Mouse (Mus musculus): ENCODE data around the gene Eif2b3. TPM values are rescaled to one million over a fixed set of nuclear protein-coding genes. Genes with fewer than 3 reads are reported as not detected.

Eif2b3 gene
- 20.3 and 20.8 TPM in 2 replicates for polyA plus RNA-seq (2015; fragmentation: Nextera tagmentation; extraction: Ambion mirVana)

DNA sequence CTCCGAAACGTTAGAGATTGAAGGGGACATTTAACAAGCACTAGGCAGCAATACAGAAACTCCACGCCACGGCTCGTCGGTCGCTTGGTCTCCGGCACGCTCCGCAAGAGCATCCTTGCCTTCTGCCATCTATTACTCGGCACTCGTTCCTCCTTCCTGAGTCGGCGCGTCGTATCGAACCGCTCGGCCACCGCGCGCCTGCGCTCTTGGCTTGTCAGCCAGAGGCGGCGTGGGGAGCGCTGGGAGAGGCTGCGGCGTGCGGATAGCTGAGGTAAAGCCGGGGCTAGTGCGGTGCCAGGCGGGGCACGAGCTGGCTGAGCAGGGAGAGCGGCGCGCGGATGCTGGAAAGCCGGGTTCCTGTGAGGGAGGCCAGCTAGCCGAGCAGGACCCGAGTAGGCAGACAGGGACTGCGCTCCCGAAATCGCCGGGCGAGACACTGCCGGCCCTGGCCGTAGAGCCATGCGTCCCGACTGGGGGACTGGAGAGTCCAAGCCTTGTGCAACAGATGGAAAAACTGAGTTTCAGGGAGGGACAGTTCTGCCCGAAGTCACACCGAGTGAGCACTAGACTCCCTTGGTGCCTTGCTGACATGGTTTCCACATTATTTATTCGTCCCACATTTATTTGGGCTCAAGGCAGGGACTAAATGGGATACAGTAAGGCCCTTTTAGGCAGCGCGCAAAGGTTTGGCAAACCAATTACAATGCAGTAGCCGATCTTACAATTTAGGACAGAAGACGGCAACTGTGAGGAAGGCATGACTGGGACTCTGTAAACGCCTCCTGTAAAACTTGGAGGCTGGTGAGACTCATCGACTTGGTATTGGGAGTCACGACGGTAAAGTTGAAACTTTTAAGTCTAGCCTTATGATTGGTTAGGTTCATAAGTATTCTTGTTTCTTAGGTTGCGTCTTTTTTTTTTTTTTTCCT lies at the start of gene Eif2b3:
TSS of gene Eif2b3 (plus strand) at position 197 of the 929 bp plus-strand sequence.
- Histone ChIP-seq H3K4me1 (ENCODE audit: control insufficient read depth, low read depth, low read length) (peaks cover 23% of the 10 kb centered on the region), H3K4me3 (ENCODE audit: low read depth, low read length) (peak within 1 kb of the TSS; percentile 85), H3K9me3 (replicated peaks; ENCODE audit: control insufficient read depth, low read length) (no peaks in the 10 kb centered on the region), H3K4me2 (ENCODE audit: low read depth, low read length) (peak within 1 kb of the TSS; percentile 89), H3K36me3 (ENCODE audit: control insufficient read depth, insufficient read depth) (peaks cover 3% of the 10 kb centered on the region; the same call in 1 of the 2 replicates), H3K27me3 (ENCODE audit: control insufficient read depth, insufficient read depth, low read depth, low read length) (no peaks in the 10 kb centered on the region), H3K9ac (ENCODE audit: low read depth, low read length) (peak within 1 kb of the TSS; percentile 87), H3K27ac (ENCODE audit: low read length) (peak within 1 kb of the TSS; percentile 72)
- under 1% methylated on average over 61 of the region's 61 CpGs for WGBS (ENCODE audit: insufficient replicate concordance)
- ATAC-seq (ENCODE audit: low read depth), result peak; percentile 98

DNA sequence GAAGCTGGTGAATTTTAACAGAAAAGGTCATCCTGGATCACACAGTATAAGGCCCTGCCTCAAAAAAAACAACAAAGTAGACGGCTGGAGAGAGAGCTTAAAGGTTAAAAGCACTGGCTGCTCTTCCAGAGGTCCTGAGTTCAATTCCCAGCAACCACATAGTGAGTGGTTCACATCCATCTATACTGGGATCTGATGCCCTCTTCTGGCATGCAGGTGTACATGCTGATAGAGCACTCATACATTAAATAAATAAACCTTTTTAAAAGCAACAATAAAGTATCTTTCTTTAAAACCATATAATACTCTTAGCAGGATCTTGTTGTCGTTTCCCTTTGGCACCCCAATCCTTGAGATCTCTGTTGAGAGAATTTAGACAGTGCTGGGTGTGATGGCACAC lies 42.7 kb upstream of the Eif2b3 start:
- H3K4me3 ChIP-seq (ENCODE audit: low read depth, low read length), result no peak overlapping the region
- ATAC-seq (ENCODE audit: low read depth), result no peak
- 31% methylated on average over 2 of the region's 2 CpGs for WGBS (ENCODE audit: insufficient replicate concordance)
- no peaks in the 10 kb centered on the region for H3K27me3 ChIP-seq (ENCODE audit: control insufficient read depth, insufficient read depth, low read depth, low read length)
- H3K4me1 ChIP-seq (ENCODE audit: control insufficient read depth, low read depth, low read length), result no peaks in the 10 kb centered on the region
- no peaks in the 10 kb centered on the region for H3K9me3 ChIP-seq (replicated peaks; ENCODE audit: control insufficient read depth, low read length)
- no peak overlapping the region for H3K9ac ChIP-seq (ENCODE audit: low read depth, low read length)
- no peak overlapping the region for H3K27ac ChIP-seq (ENCODE audit: low read length)
- no peak overlapping the region for H3K4me2 ChIP-seq (ENCODE audit: low read depth, low read length)
- H3K36me3 ChIP-seq (ENCODE audit: control insufficient read depth, insufficient read depth), result no peaks in the 10 kb centered on the region

DNA sequence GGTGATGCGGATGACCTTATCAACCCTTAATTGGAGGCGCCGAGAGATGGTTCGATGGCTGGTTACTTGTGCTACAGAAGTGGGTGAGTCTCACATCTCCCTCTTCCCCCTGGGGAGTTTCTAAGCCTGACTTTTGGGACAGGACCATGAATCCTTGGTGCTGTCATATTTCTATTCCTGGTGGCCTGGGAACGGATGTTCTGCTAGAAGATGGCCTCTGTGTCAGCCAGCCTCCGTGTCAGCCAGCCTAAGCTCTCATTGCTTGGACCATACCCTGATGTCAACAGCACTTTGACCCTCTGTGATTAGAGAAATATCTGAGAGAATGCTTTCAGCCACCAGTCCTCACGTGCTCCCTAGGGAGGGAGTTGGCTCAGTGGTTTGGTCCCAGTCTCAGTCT lies 33.5 kb upstream of the Eif2b3 start:
- no peak overlapping the region for H3K4me3 ChIP-seq (ENCODE audit: low read depth, low read length)
- no peaks in the 10 kb centered on the region for H3K27me3 ChIP-seq (ENCODE audit: control insufficient read depth, insufficient read depth, low read depth, low read length)
- no peak overlapping the region for H3K27ac ChIP-seq (ENCODE audit: low read length)
- H3K9ac ChIP-seq (ENCODE audit: low read depth, low read length), result no peak overlapping the region
- H3K9me3 ChIP-seq (replicated peaks; ENCODE audit: control insufficient read depth, low read length), result no peaks in the 10 kb centered on the region
- 84% methylated on average over 7 of the region's 7 CpGs for WGBS (ENCODE audit: insufficient replicate concordance)
- ATAC-seq (ENCODE audit: low read depth), result no peak
- H3K36me3 ChIP-seq (ENCODE audit: control insufficient read depth, insufficient read depth), result peaks cover 12% of the 10 kb centered on the region
- no peak overlapping the region for H3K4me2 ChIP-seq (ENCODE audit: low read depth, low read length)
- H3K4me1 ChIP-seq (ENCODE audit: control insufficient read depth, low read depth, low read length), result peaks cover 2% of the 10 kb centered on the region; the same call in 1 of the 2 replicates

DNA sequence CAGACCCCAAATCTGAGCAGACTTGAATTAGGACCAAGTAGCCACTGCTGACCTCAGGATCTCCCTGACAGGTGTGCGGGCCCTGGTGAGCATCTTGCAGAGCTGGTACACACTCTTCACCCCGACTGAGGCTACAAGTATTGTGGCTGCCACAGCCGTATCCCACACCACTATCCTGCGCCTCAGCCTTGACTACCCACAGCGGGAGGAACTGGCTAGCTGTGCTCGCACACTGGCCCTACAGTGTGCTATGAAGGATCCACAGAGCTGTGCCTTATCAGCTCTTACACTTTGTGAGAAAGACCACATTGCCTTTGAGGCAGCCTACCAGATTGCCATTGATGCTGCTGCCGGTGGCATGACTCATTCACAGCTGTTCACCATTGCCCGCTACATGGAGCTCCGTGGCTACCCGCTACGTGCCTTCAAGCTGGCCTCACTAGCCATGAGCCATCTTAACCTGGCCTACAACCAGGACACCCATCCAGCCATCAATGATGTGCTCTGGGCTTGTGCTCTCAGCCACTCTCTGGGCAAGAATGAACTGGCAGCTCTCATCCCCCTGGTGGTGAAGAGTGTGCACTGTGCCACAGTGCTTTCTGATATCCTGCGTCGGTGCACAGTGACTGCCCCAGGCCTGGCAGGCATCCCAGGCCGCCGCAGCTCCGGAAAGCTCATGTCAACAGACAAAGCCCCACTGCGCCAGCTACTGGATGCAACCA lies 32.6 kb upstream of the Eif2b3 start:
- Histone ChIP-seq H3K9ac (ENCODE audit: low read depth, low read length) (no peak overlapping the region), H3K4me1 (ENCODE audit: control insufficient read depth, low read depth, low read length) (peaks cover 7% of the 10 kb centered on the region)

DNA sequence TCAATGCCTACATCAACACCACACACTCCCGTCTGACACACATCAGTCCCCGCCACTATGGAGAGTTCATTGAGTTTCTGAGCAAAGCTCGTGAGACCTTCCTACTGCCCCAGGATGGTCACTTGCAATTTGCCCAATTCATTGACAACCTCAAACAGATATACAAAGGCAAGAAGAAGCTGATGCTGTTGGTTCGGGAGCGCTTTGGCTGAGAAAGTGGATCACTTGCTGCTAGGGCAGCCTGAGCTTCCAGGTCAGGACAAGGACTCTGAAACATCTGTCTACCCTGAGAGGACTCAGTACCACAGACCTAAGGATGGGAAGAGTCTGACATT lies 32.1 kb upstream of the Eif2b3 start:
- ATAC-seq (ENCODE audit: low read depth), result no peak
- H3K4me3 ChIP-seq (ENCODE audit: low read depth, low read length), result no peak overlapping the region
- H3K27ac ChIP-seq (ENCODE audit: low read length), result no peak overlapping the region
- H3K4me2 ChIP-seq (ENCODE audit: low read depth, low read length), result no peak overlapping the region
- H3K4me1 ChIP-seq (ENCODE audit: control insufficient read depth, low read depth, low read length), result peaks cover 10% of the 10 kb centered on the region
- H3K9ac ChIP-seq (ENCODE audit: low read depth, low read length), result no peak overlapping the region
- no peaks in the 10 kb centered on the region for H3K27me3 ChIP-seq (ENCODE audit: control insufficient read depth, insufficient read depth, low read depth, low read length)
- H3K9me3 ChIP-seq (replicated peaks; ENCODE audit: control insufficient read depth, low read length), result no peaks in the 10 kb centered on the region
- peaks cover 22% of the 10 kb centered on the region for H3K36me3 ChIP-seq (ENCODE audit: control insufficient read depth, insufficient read depth)
- WGBS (ENCODE audit: insufficient replicate concordance), result 69% methylated on average over 5 of the region's 5 CpGs

More for the DNA sequence above, 32.6 kb upstream of the Eif2b3 start:
- H3K27ac ChIP-seq (ENCODE audit: low read length), result no peak overlapping the region
- H3K4me3 ChIP-seq (ENCODE audit: low read depth, low read length), result no peak overlapping the region
- 55% methylated on average over 17 of the region's 17 CpGs for WGBS (ENCODE audit: insufficient replicate concordance)
- H3K27me3 ChIP-seq (ENCODE audit: control insufficient read depth, insufficient read depth, low read depth, low read length), result no peaks in the 10 kb centered on the region
- H3K4me2 ChIP-seq (ENCODE audit: low read depth, low read length), result no peak overlapping the region
- H3K36me3 ChIP-seq (ENCODE audit: control insufficient read depth, insufficient read depth), result peaks cover 20% of the 10 kb centered on the region
- no peaks in the 10 kb centered on the region for H3K9me3 ChIP-seq (replicated peaks; ENCODE audit: control insufficient read depth, low read length)
- peak; percentile 74 for ATAC-seq (ENCODE audit: low read depth)

DNA sequence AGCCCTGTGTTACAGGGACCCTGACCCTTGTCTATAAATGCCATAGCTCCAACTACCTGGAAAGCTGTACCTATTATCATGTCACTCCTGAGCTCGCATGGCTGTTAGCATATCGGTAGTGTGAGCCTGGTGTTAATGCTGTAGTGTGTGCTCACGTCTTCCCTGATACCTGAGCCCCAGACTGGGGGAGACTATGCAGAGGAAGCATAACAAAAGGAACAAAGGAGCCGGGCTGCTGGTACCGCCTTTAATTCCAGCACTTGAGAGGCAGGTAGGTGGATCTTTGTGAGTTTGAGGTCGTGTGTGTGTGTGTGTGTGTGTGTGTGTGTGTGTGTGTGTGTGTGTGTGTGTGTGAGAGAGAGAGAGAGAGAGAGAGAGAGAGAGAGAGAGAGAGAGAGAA lies 29.5 kb upstream of the Eif2b3 start:
- no peak for ATAC-seq (ENCODE audit: low read depth)
- H3K27me3 ChIP-seq (ENCODE audit: control insufficient read depth, insufficient read depth, low read depth, low read length), result no peaks in the 10 kb centered on the region
- peaks cover 21% of the 10 kb centered on the region for H3K4me1 ChIP-seq (ENCODE audit: control insufficient read depth, low read depth, low read length)
- H3K27ac ChIP-seq (ENCODE audit: low read length), result no peak overlapping the region
- no peak overlapping the region for H3K4me3 ChIP-seq (ENCODE audit: low read depth, low read length)
- no peak overlapping the region for H3K9ac ChIP-seq (ENCODE audit: low read depth, low read length)
- H3K36me3 ChIP-seq (ENCODE audit: control insufficient read depth, insufficient read depth), result peaks cover 31% of the 10 kb centered on the region
- 83% methylated on average over 6 of the region's 6 CpGs for WGBS (ENCODE audit: insufficient replicate concordance)
- no peaks in the 10 kb centered on the region for H3K9me3 ChIP-seq (replicated peaks; ENCODE audit: control insufficient read depth, low read length)
- no peak overlapping the region for H3K4me2 ChIP-seq (ENCODE audit: low read depth, low read length)

DNA sequence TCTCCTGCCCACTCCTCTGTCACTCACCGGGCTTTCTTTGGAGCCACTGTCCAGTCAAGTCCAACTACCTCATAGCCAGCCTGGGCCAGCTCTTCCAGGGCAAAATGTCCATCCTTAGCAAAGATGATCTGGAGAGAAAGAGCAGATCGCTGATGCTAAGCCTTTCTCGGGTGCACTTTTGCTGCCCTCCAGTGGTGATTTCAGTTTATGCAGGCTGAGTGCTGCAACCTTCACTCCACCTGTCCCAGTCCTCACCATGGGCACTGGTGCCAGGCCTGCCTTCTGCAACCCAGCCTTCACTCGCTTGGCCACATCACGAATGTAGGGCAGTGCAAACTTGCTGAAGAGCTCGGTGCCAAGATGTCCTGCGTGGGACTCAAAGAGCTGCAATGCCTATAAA lies 27.8 kb upstream of the Eif2b3 start:
- H3K4me2 ChIP-seq (ENCODE audit: low read depth, low read length), result peak overlapping the region; percentile 71
- no peak overlapping the region for H3K27ac ChIP-seq (ENCODE audit: low read length)
- no peaks in the 10 kb centered on the region for H3K9me3 ChIP-seq (replicated peaks; ENCODE audit: control insufficient read depth, low read length)
- peaks cover 31% of the 10 kb centered on the region for H3K36me3 ChIP-seq (ENCODE audit: control insufficient read depth, insufficient read depth)
- H3K4me3 ChIP-seq (ENCODE audit: low read depth, low read length), result peak overlapping the region; percentile 95
- peaks cover 31% of the 10 kb centered on the region for H3K4me1 ChIP-seq (ENCODE audit: control insufficient read depth, low read depth, low read length)
- H3K9ac ChIP-seq (ENCODE audit: low read depth, low read length), result peak overlapping the region; percentile 14; the same call in 1 of the 2 replicates
- WGBS (ENCODE audit: insufficient replicate concordance), result 13% methylated on average over 7 of the region's 7 CpGs
- no peak for ATAC-seq (ENCODE audit: low read depth)
- H3K27me3 ChIP-seq (ENCODE audit: control insufficient read depth, insufficient read depth, low read depth, low read length), result no peaks in the 10 kb centered on the region

DNA sequence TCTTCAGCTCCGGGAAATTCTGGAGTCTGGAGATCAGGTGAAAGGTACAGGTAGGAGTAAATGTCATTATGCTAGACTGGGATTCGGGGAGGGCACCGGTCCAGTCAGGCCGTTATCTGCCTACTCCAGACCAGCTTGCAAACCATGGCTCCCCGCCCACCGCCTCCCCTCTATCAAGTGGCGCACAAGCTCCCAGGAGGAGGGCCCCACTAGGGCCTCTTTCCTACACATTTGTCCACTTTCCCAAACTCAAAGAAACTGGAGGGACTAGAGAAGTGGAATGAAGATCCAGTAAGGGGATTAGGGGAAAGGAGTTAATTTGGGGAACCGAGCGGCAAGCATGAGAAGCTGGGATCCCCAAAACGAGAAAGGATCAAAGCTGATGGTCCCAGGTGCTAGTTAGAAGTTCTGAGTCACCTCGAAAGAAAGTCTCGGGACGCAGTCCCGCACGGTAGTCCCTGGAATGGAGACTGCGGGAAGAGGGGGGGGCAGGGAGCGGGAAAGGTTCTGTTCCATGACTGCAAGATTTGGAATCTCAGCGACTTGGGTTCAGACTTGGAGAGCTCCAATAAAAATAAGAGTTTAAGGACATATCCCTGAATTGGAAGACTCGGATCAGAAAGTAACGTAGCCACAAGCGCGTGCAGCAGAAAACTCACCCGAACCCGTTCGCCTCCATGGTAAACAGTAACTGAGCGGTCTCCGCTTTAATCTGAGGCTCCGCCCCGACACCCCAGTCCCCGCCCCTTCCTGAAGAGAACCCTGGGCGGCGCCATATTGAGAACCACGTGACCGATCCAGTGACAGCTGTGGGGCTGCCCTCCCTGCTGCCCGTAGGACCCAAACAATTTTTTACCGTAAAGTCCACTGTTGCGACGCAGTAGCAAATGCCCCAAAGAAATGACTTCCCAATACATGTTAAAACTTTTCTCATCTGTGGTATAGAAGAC lies 25.3 kb upstream of the Eif2b3 start, which contains the start of gene Urod:
TSS of gene Urod (minus strand) at position 742 of the 950 bp plus-strand sequence.
- Histone ChIP-seq H3K9ac (ENCODE audit: low read depth, low read length) (peak within 1 kb of the TSS; percentile 96), H3K4me1 (ENCODE audit: control insufficient read depth, low read depth, low read length) (peaks cover 33% of the 10 kb centered on the region), H3K4me2 (ENCODE audit: low read depth, low read length) (peak within 1 kb of the TSS; percentile 92), H3K27ac (ENCODE audit: low read length) (peak within 1 kb of the TSS; percentile 97), H3K36me3 (ENCODE audit: control insufficient read depth, insufficient read depth) (peaks cover 37% of the 10 kb centered on the region), H3K27me3 (ENCODE audit: control insufficient read depth, insufficient read depth, low read depth, low read length) (no peaks in the 10 kb centered on the region), H3K4me3 (ENCODE audit: low read depth, low read length) (peak within 1 kb of the TSS; percentile 95), H3K9me3 (replicated peaks; ENCODE audit: control insufficient read depth, low read length) (no peaks in the 10 kb centered on the region)
- peak; percentile 91 for ATAC-seq (ENCODE audit: low read depth)
- under 1% methylated on average over 38 of the region's 38 CpGs for WGBS (ENCODE audit: insufficient replicate concordance)
